Mouse (Mus musculus): ENCODE results near the gene Ptpn12. TPM values are rescaled to one million over a fixed set of nuclear protein-coding genes. Genes with fewer than 3 reads are reported as not detected.
A peak's percentile ranks its signal among the peaks of the same experiment; 100 is the strongest.

Gene Ptpn12
- total RNA-seq (2021): 54.2 and 59.4 TPM in 2 replicates
- long read RNA-seq, experiment 1, partial matches to known transcripts: 3 of 6 reads
- long read RNA-seq, experiment 1, other reads (novel, unspliced or antisense): 1 of 6 reads
- long read RNA-seq, experiment 2, partial matches to known transcripts: 2 of 5 reads
- long read RNA-seq, experiment 2, other reads (novel, unspliced or antisense): 3 of 5 reads

- DNase-seq: peak; percentile 99
Measured at GRCm38 (mm10) chr5:21055820-21056531, at the start of gene Ptpn12. Gene Ptpn12 (minus strand): TSS chr5:21055911.

- DNase-seq: no peak
Measured at GRCm38 (mm10) chr5:21091179-21091578, 35.5 kb upstream of the Ptpn12 start.

GRCm38 (mm10) chr5:21057217-21057616 is 1.5 kb upstream of the Ptpn12 start:
- no peak for DNase-seq

- DNase-seq: no peak
Measured at GRCm38 (mm10) chr5:21056595-21056994, 884 bp upstream of the Ptpn12 start.

- DNase-seq: peak; percentile 69
Measured at GRCm38 (mm10) chr5:21055071-21055819, 466 bp downstream of the Ptpn12 start.

- peak; percentile 88 for DNase-seq
Measured at GRCm38 (mm10) chr5:21054472-21055070, 1.1 kb downstream of the Ptpn12 start.

- no peak for DNase-seq
Measured at GRCm38 (mm10) chr5:21053571-21054307, 2.0 kb downstream of the Ptpn12 start.

GRCm38 (mm10) chr5:21052521-21052920 is 3.2 kb downstream of the Ptpn12 start:
- no peak for DNase-seq

GRCm38 (mm10) chr5:21050770-21051122 is 5.0 kb downstream of the Ptpn12 start:
- no peak for DNase-seq

- DNase-seq: no peak
Measured at GRCm38 (mm10) chr5:21050061-21050769, 5.5 kb downstream of the Ptpn12 start.

GRCm38 (mm10) chr5:21049006-21049405 is 6.7 kb downstream of the Ptpn12 start:
- DNase-seq: no peak

GRCm38 (mm10) chr5:21047114-21047513 is 8.6 kb downstream of the Ptpn12 start:
- DNase-seq: no peak

GRCm38 (mm10) chr5:21046150-21047048 is 9.3 kb downstream of the Ptpn12 start:
- DNase-seq: no peak

GRCm38 (mm10) chr5:21045462-21045861 is 10.2 kb downstream of the Ptpn12 start:
- DNase-seq: no peak

GRCm38 (mm10) chr5:21038100-21038499 is 17.6 kb downstream of the Ptpn12 start:
- DNase-seq: no peak

GRCm38 (mm10) chr5:21035689-21036480 is 19.8 kb downstream of the Ptpn12 start:
- no peak for DNase-seq

GRCm38 (mm10) chr5:21034388-21034966 is 21.2 kb downstream of the Ptpn12 start:
- DNase-seq: no peak

- DNase-seq: no peak
Measured at GRCm38 (mm10) chr5:21033382-21034056, 22.2 kb downstream of the Ptpn12 start.

- no peak for DNase-seq
Measured at GRCm38 (mm10) chr5:21032626-21033025, 23.1 kb downstream of the Ptpn12 start.
